Mouse (Mus musculus): Measurements from ENCODE around the gene Dhx37. TPM values are rescaled to one million over a fixed set of nuclear protein-coding genes. Genes with fewer than 3 reads are reported as not detected.
A peak's percentile ranks its signal among the peaks of the same experiment; 100 is the strongest.

Dhx37 gene
- polyA plus RNA-seq, 1 experiment from 2014 or later, result 8.2 TPM

- peak overlapping the region; percentile 70 for H3K9ac ChIP-seq (ENCODE audit: low read length)
- no peaks in the 10 kb centered on the region for H3K27me3 ChIP-seq (ENCODE audit: control insufficient read depth, insufficient read depth, low read length)
- WGBS, result 7% methylated on average over 31 of the region's 31 CpGs
- no peaks in the 10 kb centered on the region for H3K36me3 ChIP-seq (ENCODE audit: control insufficient read depth, insufficient read depth, low read length)
- no peak for ATAC-seq (ENCODE audit: insufficient number of reproducible peaks, insufficient read depth, low FRiP score, low read depth)
- no peaks in the 10 kb centered on the region for H3K9me3 ChIP-seq (ENCODE audit: control insufficient read depth, low read length)
- H3K4me3 ChIP-seq (ENCODE audit: control insufficient read depth in 1 of 2, insufficient read depth in 1 of 2, low read depth in 1 of 2, low read length in 2 of 2), result peak overlapping the region; percentile 49 to 57
- H3K27ac ChIP-seq (replicated peaks in 1 of 2; ENCODE audit: control insufficient read depth in 1 of 2, insufficient read depth in 1 of 2, low read depth in 2 of 2, low read length in 2 of 2), result peak overlapping the region; percentile 73 to 80
- peak overlapping the region; percentile 86 for H3K4me2 ChIP-seq (ENCODE audit: low read length)
- peaks cover 11 to 17% of the 10 kb centered on the region in 2 experiments for H3K4me1 ChIP-seq (ENCODE audit: control insufficient read depth in 2 of 2, insufficient read depth in 2 of 2, low read length in 2 of 2)
Measured at GRCm38 (mm10) chr5:125403481-125404465, 30.1 kb downstream of the Dhx37 start.

GRCm38 (mm10) chr5:125402991-125403390, 30.9 kb downstream of the Dhx37 start:
- H3K4me3 ChIP-seq (ENCODE audit: control insufficient read depth in 1 of 2, insufficient read depth in 1 of 2, low read depth in 1 of 2, low read length in 2 of 2), result no peak overlapping the region
- H3K4me2 ChIP-seq (ENCODE audit: low read length), result no peak overlapping the region
- H3K27ac ChIP-seq (replicated peaks in 1 of 2; ENCODE audit: control insufficient read depth in 1 of 2, insufficient read depth in 1 of 2, low read depth in 2 of 2, low read length in 2 of 2), result peak overlapping the region in 1 of 2 experiments; percentile 73; a peak in 2 of 4 replicates
- H3K36me3 ChIP-seq (ENCODE audit: control insufficient read depth, insufficient read depth, low read length), result no peaks in the 10 kb centered on the region
- no peaks in the 10 kb centered on the region for H3K27me3 ChIP-seq (ENCODE audit: control insufficient read depth, insufficient read depth, low read length)
- peaks cover 11 to 17% of the 10 kb centered on the region in 2 experiments for H3K4me1 ChIP-seq (ENCODE audit: control insufficient read depth in 2 of 2, insufficient read depth in 2 of 2, low read length in 2 of 2)
- no peak for ATAC-seq (ENCODE audit: insufficient number of reproducible peaks, insufficient read depth, low FRiP score, low read depth)
- WGBS, result 67% methylated on average over 6 of the region's 6 CpGs
- no peaks in the 10 kb centered on the region for H3K9me3 ChIP-seq (ENCODE audit: control insufficient read depth, low read length)
- no peak overlapping the region for H3K9ac ChIP-seq (ENCODE audit: low read length)

- WGBS, result 60% methylated on average over 10 of the region's 10 CpGs
- ATAC-seq (ENCODE audit: insufficient number of reproducible peaks, insufficient read depth, low FRiP score, low read depth), result no peak
Measured at GRCm38 (mm10) chr5:125402476-125402875, 31.4 kb downstream of the Dhx37 start.

GRCm38 (mm10) chr5:125400903-125401302, 33.0 kb downstream of the Dhx37 start:
- Histone ChIP-seq H3K4me3 (ENCODE audit: control insufficient read depth in 1 of 2, insufficient read depth in 1 of 2, low read depth in 1 of 2, low read length in 2 of 2) (no peak overlapping the region), H3K4me2 (ENCODE audit: low read length) (no peak overlapping the region)
- 40% methylated on average over 7 of the region's 7 CpGs for WGBS

More at GRCm38 (mm10) chr5:125402476-125402875, 31.4 kb downstream of the Dhx37 start:
- H3K9ac ChIP-seq (ENCODE audit: low read length), result no peak overlapping the region
- H3K27me3 ChIP-seq (ENCODE audit: control insufficient read depth, insufficient read depth, low read length), result no peaks in the 10 kb centered on the region
- no peak overlapping the region for H3K4me2 ChIP-seq (ENCODE audit: low read length)
- H3K27ac ChIP-seq (replicated peaks in 1 of 2; ENCODE audit: control insufficient read depth in 1 of 2, insufficient read depth in 1 of 2, low read depth in 2 of 2, low read length in 2 of 2), result no peak overlapping the region
- H3K9me3 ChIP-seq (ENCODE audit: control insufficient read depth, low read length), result no peaks in the 10 kb centered on the region
- no peak overlapping the region for H3K4me3 ChIP-seq (ENCODE audit: control insufficient read depth in 1 of 2, insufficient read depth in 1 of 2, low read depth in 1 of 2, low read length in 2 of 2)
- H3K36me3 ChIP-seq (ENCODE audit: control insufficient read depth, insufficient read depth, low read length), result no peaks in the 10 kb centered on the region
- H3K4me1 ChIP-seq (ENCODE audit: control insufficient read depth in 2 of 2, insufficient read depth in 2 of 2, low read length in 2 of 2), result peaks cover 11 to 16% of the 10 kb centered on the region in 2 experiments

GRCm38 (mm10) chr5:125395008-125395407, 38.9 kb downstream of the Dhx37 start:
- Histone ChIP-seq H3K36me3 (ENCODE audit: control insufficient read depth, insufficient read depth, low read length) (no peaks in the 10 kb centered on the region), H3K9ac (ENCODE audit: low read length) (peak overlapping the region; percentile 66; the same call in 1 of the 2 replicates), H3K4me2 (ENCODE audit: low read length) (peak overlapping the region; percentile 62), H3K4me1 (ENCODE audit: control insufficient read depth in 2 of 2, insufficient read depth in 2 of 2, low read length in 2 of 2) (peaks cover 28 to 44% of the 10 kb centered on the region in 2 experiments), H3K27me3 (ENCODE audit: control insufficient read depth, insufficient read depth, low read length) (no peaks in the 10 kb centered on the region), H3K9me3 (ENCODE audit: control insufficient read depth, low read length) (no peaks in the 10 kb centered on the region), H3K27ac (replicated peaks in 1 of 2; ENCODE audit: control insufficient read depth in 1 of 2, insufficient read depth in 1 of 2, low read depth in 2 of 2, low read length in 2 of 2) (peak overlapping the region; percentile 96 to 100; a peak in 3 of 4 replicates), H3K4me3 (ENCODE audit: control insufficient read depth in 1 of 2, insufficient read depth in 1 of 2, low read depth in 1 of 2, low read length in 2 of 2) (no peak overlapping the region)
- WGBS, result 80% methylated on average over 3 of the region's 3 CpGs
- no peak for ATAC-seq (ENCODE audit: insufficient number of reproducible peaks, insufficient read depth, low FRiP score, low read depth)

More at GRCm38 (mm10) chr5:125400903-125401302, 33.0 kb downstream of the Dhx37 start:
- H3K36me3 ChIP-seq (ENCODE audit: control insufficient read depth, insufficient read depth, low read length), result no peaks in the 10 kb centered on the region
- H3K27me3 ChIP-seq (ENCODE audit: control insufficient read depth, insufficient read depth, low read length), result no peaks in the 10 kb centered on the region
- peaks cover 2 to 8% of the 10 kb centered on the region in 2 experiments for H3K4me1 ChIP-seq (ENCODE audit: control insufficient read depth in 2 of 2, insufficient read depth in 2 of 2, low read length in 2 of 2)
- no peak overlapping the region for H3K9ac ChIP-seq (ENCODE audit: low read length)
- H3K27ac ChIP-seq (replicated peaks in 1 of 2; ENCODE audit: control insufficient read depth in 1 of 2, insufficient read depth in 1 of 2, low read depth in 2 of 2, low read length in 2 of 2), result no peak overlapping the region
- no peak for ATAC-seq (ENCODE audit: insufficient number of reproducible peaks, insufficient read depth, low FRiP score, low read depth)
- no peaks in the 10 kb centered on the region for H3K9me3 ChIP-seq (ENCODE audit: control insufficient read depth, low read length)

GRCm38 (mm10) chr5:125393622-125394603, 40.0 kb downstream of the Dhx37 start:
- Histone ChIP-seq H3K36me3 (ENCODE audit: control insufficient read depth, insufficient read depth, low read length) (no peaks in the 10 kb centered on the region), H3K4me3 (ENCODE audit: control insufficient read depth in 1 of 2, insufficient read depth in 1 of 2, low read depth in 1 of 2, low read length in 2 of 2) (peak overlapping the region; percentile 29 to 44), H3K4me1 (ENCODE audit: control insufficient read depth in 2 of 2, insufficient read depth in 2 of 2, low read length in 2 of 2) (peaks cover 28 to 44% of the 10 kb centered on the region in 2 experiments), H3K9me3 (ENCODE audit: control insufficient read depth, low read length) (no peaks in the 10 kb centered on the region), H3K4me2 (ENCODE audit: low read length) (peak overlapping the region; percentile 62), H3K9ac (ENCODE audit: low read length) (peak overlapping the region; percentile 66), H3K27me3 (ENCODE audit: control insufficient read depth, insufficient read depth, low read length) (no peaks in the 10 kb centered on the region), H3K27ac (replicated peaks in 1 of 2; ENCODE audit: control insufficient read depth in 1 of 2, insufficient read depth in 1 of 2, low read depth in 2 of 2, low read length in 2 of 2) (peak overlapping the region; percentile 96 to 100)
- ATAC-seq (ENCODE audit: insufficient number of reproducible peaks, insufficient read depth, low FRiP score, low read depth), result 0 out of 2 replicates have a peak, but pooled peaks have one; percentile 20
- 17% methylated on average over 24 of the region's 25 CpGs for WGBS

Measured in heart, embryonic 14.5 days (tissue).